Mouse (Mus musculus): ENCODE results near the gene Gadd45g.

The Gadd45g gene

GRCm38 (mm10) chr13:51846301-51846867 is at the start of gene Gadd45g:
TSS of gene Gadd45g (plus strand) at chr13:51846678.
- DNase-seq (ENCODE audit: low spot score) = peak; percentile 97

- no peak for DNase-seq (ENCODE audit: low spot score)
Observed at GRCm38 (mm10) chr13:51797899-51798746, 48.4 kb upstream of the Gadd45g start.

GRCm38 (mm10) chr13:51799735-51800522 is 46.5 kb upstream of the Gadd45g start:
- DNase-seq (ENCODE audit: low spot score) = no peak

GRCm38 (mm10) chr13:51800921-51801320 is 45.6 kb upstream of the Gadd45g start:
- peak; percentile 61 for DNase-seq (ENCODE audit: low spot score)

GRCm38 (mm10) chr13:51805634-51806033 is 40.8 kb upstream of the Gadd45g start:
- no peak for DNase-seq (ENCODE audit: low spot score)

GRCm38 (mm10) chr13:51806220-51806619 is 40.3 kb upstream of the Gadd45g start:
- no peak for DNase-seq (ENCODE audit: low spot score)

GRCm38 (mm10) chr13:51808141-51808540 is 38.3 kb upstream of the Gadd45g start:
- DNase-seq (ENCODE audit: low spot score) = no peak

GRCm38 (mm10) chr13:51813621-51814615 is 32.6 kb upstream of the Gadd45g start:
- no peak for DNase-seq (ENCODE audit: low spot score)

GRCm38 (mm10) chr13:51814646-51815045 is 31.8 kb upstream of the Gadd45g start:
- DNase-seq (ENCODE audit: low spot score) = no peak

GRCm38 (mm10) chr13:51815865-51816504 is 30.5 kb upstream of the Gadd45g start:
- DNase-seq (ENCODE audit: low spot score) = no peak

GRCm38 (mm10) chr13:51816559-51817041 is 29.9 kb upstream of the Gadd45g start:
- no peak for DNase-seq (ENCODE audit: low spot score)

- no peak for DNase-seq (ENCODE audit: low spot score)
Observed at GRCm38 (mm10) chr13:51818170-51818943, 28.1 kb upstream of the Gadd45g start.

GRCm38 (mm10) chr13:51818944-51819326 is 27.5 kb upstream of the Gadd45g start:
- no peak for DNase-seq (ENCODE audit: low spot score)

- DNase-seq (ENCODE audit: low spot score) = no peak
Observed at GRCm38 (mm10) chr13:51819351-51819750, 27.1 kb upstream of the Gadd45g start.

GRCm38 (mm10) chr13:51821988-51822387 is 24.5 kb upstream of the Gadd45g start:
- no peak for DNase-seq (ENCODE audit: low spot score)

- peak; percentile 74 for DNase-seq (ENCODE audit: low spot score)
Observed at GRCm38 (mm10) chr13:51823822-51824495, 22.5 kb upstream of the Gadd45g start.

- DNase-seq (ENCODE audit: low spot score) = no peak
Observed at GRCm38 (mm10) chr13:51830744-51831450, 15.6 kb upstream of the Gadd45g start.

GRCm38 (mm10) chr13:51832491-51832890 is 14.0 kb upstream of the Gadd45g start:
- no peak for DNase-seq (ENCODE audit: low spot score)

- DNase-seq (ENCODE audit: low spot score) = no peak
Observed at GRCm38 (mm10) chr13:51833611-51834010, 12.9 kb upstream of the Gadd45g start.

All from yolk sac, embryonic 10.5 days (tissue).